Mouse (Mus musculus): ENCODE measurements at regions not wholly inside any gene's neighbourhood (a gene's known extent, or its start where the extent isn't known, plus 50 kb on each side); places are given as distances from the start of the nearest gene placed in this dataset.

- DNase-seq (ENCODE audit: extremely low spot score) = no peak
Observed at GRCm38 (mm10) chr11:23996250-23996649, 78.6 kb downstream of the A830031A19Rik start.

DNA sequence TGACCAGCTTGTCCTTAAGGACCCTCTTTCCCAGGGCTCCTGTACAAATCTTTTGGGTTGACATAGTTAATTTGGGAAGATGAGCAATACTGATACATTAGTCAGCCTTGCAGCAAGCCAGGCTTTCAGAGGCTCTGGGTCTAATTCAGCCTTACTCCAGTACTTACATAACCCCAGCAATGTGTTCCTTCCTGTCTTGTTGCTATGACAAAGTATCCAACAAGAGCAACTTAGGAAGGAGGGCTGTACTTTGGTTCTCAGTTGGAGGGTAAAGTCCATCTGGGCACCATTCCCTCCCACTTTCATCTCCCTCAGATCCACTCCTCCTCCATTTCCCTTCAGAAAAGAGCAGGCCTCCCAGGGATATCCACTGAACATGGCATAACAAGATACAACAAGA lies 80.7 kb downstream of the A830031A19Rik start:
- DNase-seq (ENCODE audit: extremely low spot score) = no peak

DNA sequence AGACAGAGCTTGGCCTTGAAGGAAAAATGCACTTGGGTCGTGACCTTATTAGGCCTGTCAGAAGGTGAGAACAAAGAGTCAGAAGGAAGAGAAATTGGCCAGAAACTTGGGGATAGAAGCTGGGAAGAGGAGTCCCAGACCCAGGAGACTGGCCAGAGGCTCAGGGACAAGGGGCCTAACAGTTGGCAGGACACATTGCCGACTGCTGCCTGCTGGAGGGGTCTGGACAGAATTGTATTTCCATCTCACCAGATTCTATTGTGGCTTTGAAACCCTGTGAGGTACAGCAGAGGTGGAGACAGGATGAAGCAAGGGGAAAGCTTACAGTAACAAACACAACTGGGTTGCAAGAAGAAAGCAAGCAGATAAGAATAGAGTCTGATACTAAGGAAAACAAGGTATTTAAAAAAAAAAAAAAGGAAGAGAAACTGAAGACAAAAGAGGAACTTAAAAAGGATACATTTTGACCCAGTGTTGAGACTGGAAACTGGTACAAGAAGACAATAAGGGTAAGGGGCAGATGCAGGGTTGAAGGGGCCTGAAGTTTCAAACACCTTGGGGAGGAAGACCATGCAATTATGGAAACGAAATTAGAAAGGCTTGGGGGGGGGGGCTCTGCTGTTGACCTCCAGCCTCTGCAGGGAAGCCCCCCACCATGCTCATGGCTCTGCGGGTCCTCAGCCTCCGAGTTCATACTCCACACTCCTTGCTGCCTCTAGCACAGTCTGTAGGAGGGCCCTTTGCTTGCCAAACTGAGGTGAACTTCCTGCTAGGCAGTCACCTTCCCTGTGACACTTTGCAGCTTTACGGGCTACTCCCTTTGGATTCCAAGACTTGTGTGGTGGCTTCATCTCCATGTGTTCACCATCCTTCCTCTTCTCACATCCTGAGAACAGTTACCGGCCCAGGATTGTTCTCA lies 87.1 kb downstream of the A830031A19Rik start:
- DNase-seq (ENCODE audit: extremely low spot score) = no peak

DNA sequence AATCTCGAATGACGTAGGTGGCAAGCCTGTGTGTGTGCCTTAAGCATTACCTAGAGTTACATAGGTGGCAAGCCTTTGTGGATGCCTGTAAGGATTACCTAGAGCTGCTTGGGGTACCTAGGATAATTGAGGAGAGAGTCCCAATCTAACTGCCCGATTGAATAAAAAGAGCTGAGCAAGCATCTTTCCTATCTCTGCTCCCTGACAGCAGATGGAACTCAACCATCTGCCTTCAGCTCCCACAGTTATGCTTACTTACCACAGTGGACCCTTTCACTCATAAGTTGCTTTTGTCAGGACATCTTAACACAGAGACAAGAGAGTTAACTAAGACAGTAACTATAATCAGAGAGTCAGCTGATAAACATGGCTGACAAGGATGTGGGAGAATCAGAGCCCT lies 89.6 kb downstream of the A830031A19Rik start:
- DNase-seq (ENCODE audit: extremely low spot score) = no peak

DNA sequence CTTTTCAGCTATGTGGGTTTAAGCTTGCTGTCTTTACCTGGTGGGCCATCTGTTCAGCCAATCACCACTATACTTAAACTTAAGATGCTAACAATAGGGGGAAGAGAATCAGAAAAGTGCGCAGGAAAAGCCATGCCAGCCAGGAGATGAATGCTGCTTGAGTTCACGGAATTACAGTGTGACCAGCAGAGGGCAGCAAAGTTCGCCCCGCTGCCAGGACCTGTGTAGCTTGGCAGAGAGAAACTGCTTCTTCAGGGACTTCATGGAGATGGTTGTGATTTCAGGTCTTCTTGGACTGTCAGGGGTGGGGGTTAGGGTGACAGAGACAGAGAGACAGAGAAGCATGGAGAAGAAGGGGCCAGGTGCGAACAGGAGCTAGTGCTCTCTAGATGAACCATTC lies 84.3 kb upstream of the Papolg start:
- peak; percentile 63 for DNase-seq (ENCODE audit: extremely low spot score)

DNA sequence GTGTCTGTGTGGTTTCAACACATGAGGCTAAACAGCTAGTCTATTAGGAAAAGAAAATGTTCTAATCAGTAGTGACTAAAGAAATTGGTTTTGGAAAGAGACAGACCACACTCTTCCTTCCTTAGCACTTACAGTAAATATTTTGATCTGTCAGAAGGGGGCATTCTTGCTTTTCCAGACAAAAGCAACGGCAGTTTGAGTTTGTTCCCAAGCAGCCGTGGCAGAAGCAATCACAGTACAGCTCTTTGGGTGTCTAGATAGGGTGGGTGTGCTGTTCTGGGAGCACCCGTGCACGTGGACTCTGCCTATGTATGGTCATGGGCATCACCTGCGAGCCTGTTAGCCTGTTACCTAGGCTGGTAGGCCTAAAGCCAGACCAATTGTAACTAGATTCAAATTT lies 83.2 kb upstream of the Papolg start:
- DNase-seq (ENCODE audit: extremely low spot score) = no peak

DNA sequence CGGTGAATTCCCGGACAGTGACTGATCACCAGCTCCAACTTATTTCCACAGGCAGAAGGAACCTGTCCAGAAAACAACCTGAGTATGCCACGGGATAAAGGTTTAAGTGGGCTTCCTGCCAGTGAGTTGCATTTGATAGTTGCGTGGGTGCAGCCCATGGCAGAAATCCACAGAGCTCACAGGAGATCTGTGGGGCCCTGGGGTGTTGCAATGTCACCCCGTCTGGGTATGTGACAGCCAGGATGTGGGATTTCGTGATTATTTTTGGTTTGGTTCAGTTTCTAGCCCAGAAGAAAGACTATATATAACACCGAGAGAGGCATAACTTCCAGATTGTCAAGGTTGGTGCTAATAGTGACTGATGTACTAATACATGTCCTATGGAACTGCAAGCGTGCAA lies 82.0 kb upstream of the Papolg start:
- DNase-seq (ENCODE audit: extremely low spot score) = no peak

DNA sequence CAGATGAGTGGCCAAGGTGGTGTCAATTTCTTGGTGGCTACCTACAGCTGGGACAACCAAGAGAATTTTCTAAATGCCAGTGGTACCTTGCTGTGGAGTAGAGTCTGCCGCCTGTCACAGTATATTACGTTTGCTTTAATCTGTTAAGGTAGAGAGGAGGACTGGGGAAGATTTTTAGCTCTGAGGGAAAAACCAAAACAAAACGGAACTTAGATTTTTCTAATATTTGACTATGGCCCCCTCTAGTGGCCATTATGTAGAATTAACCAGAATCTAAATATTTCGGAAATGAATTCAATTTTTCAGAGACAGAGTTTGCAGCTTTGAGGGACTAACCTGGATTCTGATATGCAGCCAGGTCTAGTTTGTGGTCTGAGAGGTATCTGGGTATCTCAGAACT lies 59.3 kb upstream of the Papolg start:
- peak; percentile 6 for DNase-seq (ENCODE audit: extremely low spot score)

GRCm38 (mm10) chr11:23945966-23946365 lies 50.9 kb upstream of the Papolg start:
- no peak for DNase-seq (ENCODE audit: extremely low spot score)
